Mouse (Mus musculus): ENCODE measurements at regions not wholly inside any gene's neighbourhood (a gene's known extent, or its start where the extent isn't known, plus 50 kb on each side); places are given as distances from the start of the nearest gene placed in this dataset.

DNA sequence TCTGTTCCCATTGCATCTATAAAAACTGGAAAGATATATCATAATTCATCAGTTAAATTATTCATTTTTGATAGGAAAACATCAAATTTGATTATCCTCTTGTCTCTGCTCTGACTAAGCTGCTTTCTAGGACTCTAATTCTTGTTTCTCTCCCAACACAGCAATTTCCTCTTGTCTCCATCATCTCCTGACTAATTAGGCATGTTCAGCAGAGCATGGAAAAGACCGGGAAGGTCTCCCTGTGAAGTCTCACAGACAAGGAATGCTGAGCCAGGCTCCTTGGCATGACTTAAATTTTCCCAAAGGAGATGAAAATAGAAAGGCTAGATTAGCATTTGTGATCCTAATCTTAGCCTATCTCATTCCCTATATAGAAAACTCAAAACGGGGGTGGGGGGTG, 192.3 kb downstream of the Chrna7 start:
- no peak for TF ChIP-seq CTCF (IDR thresholded peaks at IDR 0.05; ENCODE audit: borderline replicate concordance, extremely low read depth, insufficient read depth, insufficient read length)
- no peak for TF ChIP-seq POLR2A (IDR thresholded peaks at IDR 0.05; ENCODE audit: borderline replicate concordance, extremely low read depth, insufficient read depth, insufficient read length, poor library complexity, severe bottlenecking)
- DNase-seq (ENCODE audit: low read depth) = peak; percentile 74

DNA sequence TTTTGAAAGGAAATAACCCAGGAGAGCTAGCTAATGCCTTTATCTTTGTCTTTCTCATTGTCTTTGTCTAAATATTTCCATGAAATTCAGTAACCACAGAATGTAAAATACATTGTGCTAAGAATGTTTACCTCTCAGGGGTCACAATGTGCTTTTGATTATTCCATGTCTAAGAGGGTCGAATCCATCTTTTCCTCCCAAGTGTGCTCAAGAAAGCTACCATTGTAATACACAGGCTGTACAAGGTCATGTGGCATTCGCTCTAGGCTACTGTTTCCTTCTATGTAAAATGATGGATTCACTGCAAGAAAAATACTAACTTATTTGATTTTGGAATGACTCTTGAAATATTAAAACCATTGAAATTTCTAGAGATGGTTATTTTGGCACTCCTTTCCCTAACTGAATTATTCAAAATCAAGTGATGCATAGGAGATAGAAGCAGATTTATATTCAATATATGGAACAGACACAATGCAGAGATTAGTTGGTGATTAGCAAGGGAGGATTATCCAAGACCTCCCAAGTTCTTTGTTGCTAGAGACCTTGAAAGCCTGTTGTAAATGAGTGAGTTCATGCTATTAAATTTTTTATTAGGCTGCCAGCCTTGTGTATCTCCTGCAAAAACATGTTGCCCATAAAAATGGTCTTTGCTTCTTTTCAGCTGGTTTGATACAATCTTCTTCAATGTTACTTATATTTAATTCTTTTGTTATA, 193.4 kb downstream of the Chrna7 start:
- no peak for TF ChIP-seq POLR2A (IDR thresholded peaks at IDR 0.05; ENCODE audit: borderline replicate concordance, extremely low read depth, insufficient read depth, insufficient read length, poor library complexity, severe bottlenecking)
- TF ChIP-seq CTCF (IDR thresholded peaks at IDR 0.05; ENCODE audit: borderline replicate concordance, extremely low read depth, insufficient read depth, insufficient read length) = no peak

DNA sequence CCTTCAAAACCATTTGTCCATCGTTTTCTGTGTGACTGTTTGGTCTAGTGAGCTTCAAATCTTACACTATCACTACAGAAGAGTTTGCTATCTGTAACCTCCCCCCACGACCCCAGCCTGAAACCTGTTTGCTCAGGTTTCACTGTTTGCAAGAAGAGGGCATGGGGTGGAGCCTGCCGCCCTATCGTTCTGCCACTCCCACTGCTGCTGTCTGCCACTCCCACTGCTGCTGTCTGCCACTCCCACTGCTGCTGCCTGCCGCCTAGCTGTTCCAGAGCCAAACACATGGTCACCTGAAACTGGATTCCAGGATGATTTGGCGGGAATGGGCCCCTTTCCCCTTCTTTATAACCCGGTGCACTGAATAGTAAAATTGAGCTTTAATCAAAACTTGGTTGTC, 157.6 kb upstream of the A26c2 start:
- DNase-seq (ENCODE audit: low read depth) = no peak
- no peak for TF ChIP-seq CTCF (IDR thresholded peaks at IDR 0.05; ENCODE audit: borderline replicate concordance, extremely low read depth, insufficient read depth, insufficient read length)
- no peak for TF ChIP-seq POLR2A (IDR thresholded peaks at IDR 0.05; ENCODE audit: borderline replicate concordance, extremely low read depth, insufficient read depth, insufficient read length, poor library complexity, severe bottlenecking)

More for the DNA sequence above, 193.4 kb downstream of the Chrna7 start:
- DNase-seq (ENCODE audit: low read depth) = peak; percentile 13
